Mouse (Mus musculus) cortical plate, adult 2 months (tissue): ENCODE data around the gene Mfsd2b.

Experiments
- CTCF ChIP-seq: fragments of 200-500 bp; IDR thresholded peaks from 2 replicates; pipeline ENCODE4 v1.5.1; 2011; ENCODE audit warnings: mild to moderate bottlenecking, control low read depth, low read length; ENCODE audit not compliant: insufficient read depth; ENCODE audit errors: extremely low read depth
- POLR2A ChIP-seq: fragments of 200-500 bp; IDR thresholded peaks from 2 replicates; pipeline ENCODE4 v1.6.1; 2011; ENCODE audit warnings: mild to moderate bottlenecking, low read length, control low read depth; ENCODE audit not compliant: insufficient read depth; ENCODE audit errors: extremely low read depth

- no peak for TF ChIP-seq CTCF
- TF ChIP-seq POLR2A: no peak
Measured at GRCm38 (mm10) chr12:4917805-4918591, 43.8 kb upstream of the Mfsd2b start.
